Mouse (Mus musculus) hindbrain, embryonic 11.5 days (tissue): Measurements from ENCODE around the gene Grin2c. TPM values are rescaled to one million over a fixed set of nuclear protein-coding genes. Genes with fewer than 3 reads are reported as not detected.

Experiments used
- ATAC-seq: fragments of 200-750 bp; cut with Nextera tagmentation; 2 replicates; pipeline ENCODE4 v1.8.0; 2017; ENCODE audit warnings: mild to moderate bottlenecking, moderate TSS enrichment, moderate library complexity; ENCODE audit not compliant: low FRiP score
- DNase-seq: peaks from one replicate; pipeline ENCODE4 v3.0.0-alpha.2; 2015; ENCODE audit warnings: low spot score
- H3K27ac ChIP-seq: fragments of 300-500 bp; sonication (generic); 2 replicates; pipeline ENCODE4 v1.5.1; 2014; ENCODE audit warnings: mild to moderate bottlenecking, low read depth, low read length
- H3K27me3 ChIP-seq: fragments of 300-500 bp; sonication (generic); 2 replicates; pipeline ENCODE4 v1.6.1; 2014; ENCODE audit warnings: mild to moderate bottlenecking, low read length, moderate library complexity, mixed read lengths; ENCODE audit not compliant: control insufficient read depth, insufficient read depth
- H3K36me3 ChIP-seq: fragments of 300-500 bp; sonication (generic); 2 replicates; pipeline ENCODE4 v1.6.1; 2014; ENCODE audit warnings: mild to moderate bottlenecking, low read length, moderate library complexity, mixed read lengths; ENCODE audit not compliant: control insufficient read depth, insufficient read depth
- H3K4me1 ChIP-seq: fragments of 300-500 bp; sonication (generic); replicated peaks from 2 replicates; pipeline ENCODE4 v1.6.1; 2014; ENCODE audit warnings: low read length, mixed read lengths; ENCODE audit not compliant: control insufficient read depth, insufficient read depth
- H3K4me2 ChIP-seq: fragments of 300-500 bp; sonication (generic); replicated peaks from 2 replicates; pipeline ENCODE4 v1.6.1; 2014; ENCODE audit warnings: mild to moderate bottlenecking, low read depth, low read length
- H3K4me3 ChIP-seq: fragments of 300-500 bp; sonication (generic); 2 replicates; pipeline ENCODE4 v1.5.1; 2014; ENCODE audit warnings: low read depth, low read length
- H3K9ac ChIP-seq: fragments of 300-500 bp; sonication (generic); 2 replicates; pipeline ENCODE4 v1.6.1; 2014; ENCODE audit warnings: low read depth, low read length
- H3K9me3 ChIP-seq: fragments of 300-500 bp; sonication (generic); 2 replicates; pipeline ENCODE4 v1.6.1; 2016; ENCODE audit warnings: low read length; ENCODE audit not compliant: control insufficient read depth
- WGBS: fragments of 180-500 bp; shearing (Covaris S2); extraction: QIAGEN DNeasy Blood & Tissue Kit; methylation state at CpG from one replicate; pipeline ENCODE4 v1.1.7; 2014; 5-methylcytosine and 5-hydroxymethylcytosine counted together
- polyA plus RNA-seq: library from polyadenylated mRNA; unstranded; fragments of >200 nt; fragmentation: Nextera tagmentation; extraction: Ambion mirVana; gene quantifications from 2 replicates; pipeline ENCODE4 v1.2.1, GENCODE M21; 2014

Gene Grin2c
- polyA plus RNA-seq, 1 experiment from 2014 or later: 0.43 TPM

DNA sequence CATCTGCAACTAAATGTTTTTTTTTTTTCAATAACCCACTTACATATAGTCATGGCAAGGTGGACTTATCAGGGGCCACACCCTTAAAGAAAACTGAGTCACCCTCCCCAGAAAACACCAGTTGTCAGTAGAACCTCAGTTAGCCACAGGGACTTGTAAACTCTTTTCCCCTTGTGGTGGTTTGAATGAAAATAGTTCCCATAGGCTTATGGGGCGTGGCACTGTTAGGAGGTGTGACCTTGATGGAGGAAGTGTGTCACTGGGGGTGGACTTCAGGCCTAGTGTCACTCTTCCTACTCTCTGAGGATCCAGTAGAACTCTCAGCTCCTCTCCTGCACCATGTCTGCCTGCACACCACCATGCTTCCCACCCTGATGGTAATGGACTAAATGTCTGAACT is 12.7 kb upstream of the Grin2c start:
- no peaks in the 10 kb centered on the region for H3K9me3 ChIP-seq
- H3K9ac ChIP-seq: no peak overlapping the region
- H3K4me1 ChIP-seq: peaks cover 7% of the 10 kb centered on the region
- WGBS: 67% methylated on average over 1 of the region's 1 CpGs
- no peak overlapping the region for H3K4me3 ChIP-seq
- DNase-seq (no peak), ATAC-seq (no peak)
- H3K4me2 ChIP-seq: no peak overlapping the region
- no peak overlapping the region for H3K27ac ChIP-seq
- H3K36me3 ChIP-seq: no peaks in the 10 kb centered on the region
- no peaks in the 10 kb centered on the region for H3K27me3 ChIP-seq

DNA sequence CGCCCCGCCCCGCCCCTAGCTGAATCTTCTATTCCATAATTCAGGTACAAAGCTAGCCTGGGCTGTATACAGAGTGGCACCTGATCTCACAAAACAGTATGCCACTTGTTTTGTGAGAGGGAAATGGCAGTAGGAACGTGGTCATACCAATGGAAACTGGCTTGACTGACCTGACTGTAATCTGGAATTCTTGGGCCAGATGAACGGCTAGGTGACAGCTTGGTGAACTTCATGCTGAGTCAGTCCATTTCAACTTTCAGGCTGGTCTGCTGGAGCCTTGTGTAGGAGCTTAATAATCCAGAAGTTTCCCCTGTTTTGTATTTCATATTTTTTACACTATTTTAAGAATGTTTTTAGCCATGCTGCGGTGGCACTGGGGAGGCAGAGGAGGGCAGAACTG is 11.1 kb upstream of the Grin2c start:
- DNase-seq (no peak), ATAC-seq (no peak)
- Histone ChIP-seq H3K27ac (no peak overlapping the region), H3K4me2 (no peak overlapping the region), H3K27me3 (no peaks in the 10 kb centered on the region), H3K4me3 (no peak overlapping the region; the same call in 1 of the 2 replicates), H3K36me3 (no peaks in the 10 kb centered on the region), H3K9ac (no peak overlapping the region), H3K4me1 (peaks cover 7% of the 10 kb centered on the region), H3K9me3 (no peaks in the 10 kb centered on the region)
- 80% methylated on average over 6 of the region's 6 CpGs for WGBS

DNA sequence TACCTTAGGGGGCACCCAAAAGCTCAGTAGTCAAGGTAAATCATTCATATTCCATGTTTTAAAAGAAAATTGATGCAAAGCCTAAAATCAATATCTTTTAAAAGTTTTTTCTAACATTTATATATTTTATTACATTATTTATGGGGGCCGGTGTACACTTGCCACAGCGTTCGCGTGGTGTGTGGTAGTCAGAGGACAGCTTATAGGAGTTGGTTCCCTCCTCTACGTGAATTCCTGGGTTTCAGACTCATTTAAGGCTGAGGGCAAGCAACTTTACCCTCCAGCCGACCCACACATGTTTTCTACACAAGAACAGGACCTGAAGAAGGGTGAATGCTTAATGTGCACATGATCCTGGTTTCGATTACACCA is 10.5 kb upstream of the Grin2c start:
- peaks cover 7% of the 10 kb centered on the region for H3K4me1 ChIP-seq
- H3K27ac ChIP-seq: 0 out of 2 replicates have a peak overlapping the region, but pooled peaks have one; percentile 24
- no peaks in the 10 kb centered on the region for H3K36me3 ChIP-seq
- no peak for ATAC-seq
- no peak for DNase-seq
- WGBS: 23% methylated on average over 7 of the region's 7 CpGs
- no peaks in the 10 kb centered on the region for H3K27me3 ChIP-seq
- H3K9ac ChIP-seq: peak overlapping the region; percentile 44
- peak overlapping the region; percentile 55 for H3K4me2 ChIP-seq
- no peaks in the 10 kb centered on the region for H3K9me3 ChIP-seq
- H3K4me3 ChIP-seq: peak overlapping the region; percentile 46

DNA sequence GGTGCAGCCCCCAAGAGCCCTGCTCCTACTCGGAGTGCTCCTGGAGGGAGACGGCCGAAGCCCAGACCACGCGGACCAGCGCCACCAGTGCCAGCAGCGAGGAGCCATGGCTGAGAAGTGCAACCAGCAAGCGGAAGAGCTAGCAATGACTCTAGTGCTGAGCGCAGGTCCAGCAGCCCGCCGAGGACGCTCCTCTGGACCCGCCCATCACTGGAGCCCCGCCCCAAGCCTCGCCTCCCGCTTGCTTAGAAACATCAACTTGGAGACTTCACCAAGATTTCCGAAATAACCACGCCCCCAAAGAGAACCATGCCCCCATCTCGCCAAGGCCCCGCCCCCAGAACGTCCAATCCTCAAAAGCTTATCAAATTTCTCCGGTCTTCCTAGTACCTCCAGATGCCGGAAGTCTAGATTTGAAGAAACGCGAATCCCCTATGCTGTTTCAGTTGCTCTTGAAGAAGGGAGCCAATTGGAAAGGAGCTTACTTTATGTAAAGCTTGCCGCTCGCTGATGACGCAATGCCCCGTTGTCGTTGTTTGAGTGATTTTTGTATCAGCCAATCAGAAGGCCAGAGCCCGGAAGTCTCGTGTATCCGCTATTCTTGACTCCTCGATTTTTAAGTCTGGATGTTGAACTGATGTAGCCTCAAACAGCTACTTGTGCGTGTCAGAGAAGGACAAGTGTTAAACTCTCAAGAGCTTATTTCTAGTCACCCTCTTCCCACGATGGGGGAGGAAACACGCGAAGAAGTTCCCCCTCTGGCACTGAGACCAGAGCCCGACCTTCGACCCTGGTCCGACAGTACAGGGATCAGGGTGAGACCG is 9.9 kb upstream of the Grin2c start, which contains the start of gene Fdxr:
TSS of gene Fdxr (minus strand) at position 271 of the 824 bp plus-strand sequence.
- Histone ChIP-seq H3K27ac (peak within 1 kb of the TSS; percentile 74), H3K4me1 (peaks cover 7% of the 10 kb centered on the region), H3K4me3 (peak within 1 kb of the TSS; percentile 46), H3K9ac (peak within 1 kb of the TSS; percentile 64), H3K27me3 (no peaks in the 10 kb centered on the region), H3K9me3 (no peaks in the 10 kb centered on the region), H3K36me3 (no peaks in the 10 kb centered on the region), H3K4me2 (peak within 1 kb of the TSS; percentile 64)
- peak; percentile 97 for ATAC-seq
- peak; percentile 99 for DNase-seq
- WGBS: under 1% methylated on average over 42 of the region's 42 CpGs

DNA sequence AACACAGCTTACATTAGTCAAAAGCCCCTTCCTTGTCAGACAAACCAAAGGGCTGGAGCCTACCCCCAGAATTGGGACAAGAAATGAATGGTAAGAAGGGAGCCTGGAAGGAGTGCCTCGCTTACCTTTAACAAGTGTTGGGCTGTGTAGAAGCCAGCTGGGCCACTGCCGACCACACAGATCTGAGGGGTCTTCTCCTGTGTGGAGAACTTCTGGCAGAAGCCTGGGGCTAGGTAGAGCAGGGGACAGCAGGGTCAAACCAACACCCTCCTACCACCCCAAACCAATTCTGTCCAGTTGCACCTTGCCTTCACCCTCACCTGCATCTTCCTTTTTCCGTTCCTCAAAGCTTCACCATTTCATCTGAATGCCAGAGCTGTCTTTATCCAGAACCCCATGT is 8.9 kb upstream of the Grin2c start:
- Histone ChIP-seq H3K27me3 (no peaks in the 10 kb centered on the region), H3K36me3 (no peaks in the 10 kb centered on the region), H3K4me1 (peaks cover 7% of the 10 kb centered on the region), H3K9me3 (no peaks in the 10 kb centered on the region), H3K4me2 (peak overlapping the region; percentile 64), H3K4me3 (peak overlapping the region; percentile 46), H3K9ac (peak overlapping the region; percentile 64), H3K27ac (peak overlapping the region; percentile 74; the same call in 1 of the 2 replicates)
- ATAC-seq (no peak), DNase-seq (no peak)
- 69% methylated on average over 3 of the region's 3 CpGs for WGBS

DNA sequence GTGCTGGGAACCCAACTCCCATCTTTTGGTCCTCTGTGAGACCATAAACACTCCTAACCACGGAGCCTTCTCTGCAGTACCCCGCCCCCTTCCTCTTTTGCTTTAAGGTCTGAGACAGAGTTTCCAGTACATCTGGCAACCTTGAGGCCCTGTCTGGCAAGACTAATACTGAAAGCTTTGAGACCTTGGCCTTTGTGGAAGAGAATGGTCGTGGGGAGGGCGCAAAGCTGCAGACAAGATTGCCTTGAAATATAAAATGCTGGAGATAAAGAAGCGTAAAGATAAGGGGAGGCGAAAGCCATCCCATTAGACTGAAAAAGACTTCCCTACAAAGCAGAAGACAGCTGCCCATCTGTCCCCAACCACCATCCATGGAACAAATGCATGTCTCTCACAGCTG is 8.5 kb upstream of the Grin2c start:
- no peak overlapping the region for H3K27ac ChIP-seq
- peaks cover 7% of the 10 kb centered on the region for H3K4me1 ChIP-seq
- DNase-seq: no peak
- H3K9me3 ChIP-seq: no peaks in the 10 kb centered on the region
- no peaks in the 10 kb centered on the region for H3K36me3 ChIP-seq
- H3K27me3 ChIP-seq: no peaks in the 10 kb centered on the region
- no peak overlapping the region for H3K4me3 ChIP-seq
- H3K9ac ChIP-seq: no peak overlapping the region
- no peak for ATAC-seq
- 81% methylated on average over 6 of the region's 6 CpGs for WGBS
- no peak overlapping the region for H3K4me2 ChIP-seq

DNA sequence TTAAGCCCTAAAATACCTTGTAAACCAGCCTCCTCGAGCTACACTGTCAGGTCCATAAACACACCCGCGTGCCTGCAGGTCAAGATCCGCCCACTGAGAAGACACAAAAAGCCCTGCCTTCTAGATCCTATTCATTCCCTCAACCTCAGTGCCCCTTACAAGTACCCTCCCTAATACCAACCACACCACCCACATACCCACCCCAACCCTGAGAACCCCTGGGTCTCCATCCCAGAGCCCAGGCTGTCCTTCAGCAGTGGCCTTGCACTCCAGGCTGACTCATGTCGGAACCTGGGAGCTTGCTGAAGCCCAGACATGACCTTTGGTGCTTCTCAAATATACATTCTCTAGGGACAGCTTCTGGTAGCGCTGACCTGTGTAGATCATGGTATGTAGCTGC is 7.7 kb upstream of the Grin2c start:
- ATAC-seq (no peak), DNase-seq (no peak)
- Histone ChIP-seq H3K4me3 (no peak overlapping the region), H3K4me1 (peaks cover 10% of the 10 kb centered on the region), H3K4me2 (no peak overlapping the region), H3K36me3 (no peaks in the 10 kb centered on the region), H3K27ac (no peak overlapping the region), H3K9me3 (no peaks in the 10 kb centered on the region), H3K9ac (no peak overlapping the region), H3K27me3 (no peaks in the 10 kb centered on the region)
- 93% methylated on average over 6 of the region's 6 CpGs for WGBS

DNA sequence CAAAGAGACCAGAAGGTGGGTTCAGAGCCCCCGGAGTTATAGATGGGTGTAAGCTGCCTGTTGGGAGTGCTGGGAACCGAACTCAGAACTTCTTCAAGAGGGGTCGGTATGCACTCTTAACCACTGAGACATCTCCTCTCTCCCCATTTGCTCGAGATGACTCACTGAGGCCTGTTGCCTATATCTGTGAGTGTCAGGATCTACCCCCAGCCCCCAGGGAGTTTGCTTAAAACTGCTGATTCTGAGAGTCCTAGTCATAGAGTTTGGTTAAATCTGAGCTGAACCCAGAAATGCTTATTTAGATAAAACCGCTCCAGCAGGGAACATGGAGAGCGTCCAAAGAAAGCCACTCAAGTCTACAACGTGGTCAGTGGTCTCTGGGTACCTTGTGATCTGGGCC is 7.1 kb upstream of the Grin2c start:
- no peak overlapping the region for H3K9ac ChIP-seq
- peaks cover 12% of the 10 kb centered on the region for H3K4me1 ChIP-seq
- H3K27ac ChIP-seq: no peak overlapping the region
- H3K4me2 ChIP-seq: no peak overlapping the region
- no peaks in the 10 kb centered on the region for H3K9me3 ChIP-seq
- no peaks in the 10 kb centered on the region for H3K36me3 ChIP-seq
- WGBS: 84% methylated on average over 7 of the region's 7 CpGs
- no peak overlapping the region for H3K4me3 ChIP-seq
- H3K27me3 ChIP-seq: no peaks in the 10 kb centered on the region
- no peak for DNase-seq
- no peak for ATAC-seq

DNA sequence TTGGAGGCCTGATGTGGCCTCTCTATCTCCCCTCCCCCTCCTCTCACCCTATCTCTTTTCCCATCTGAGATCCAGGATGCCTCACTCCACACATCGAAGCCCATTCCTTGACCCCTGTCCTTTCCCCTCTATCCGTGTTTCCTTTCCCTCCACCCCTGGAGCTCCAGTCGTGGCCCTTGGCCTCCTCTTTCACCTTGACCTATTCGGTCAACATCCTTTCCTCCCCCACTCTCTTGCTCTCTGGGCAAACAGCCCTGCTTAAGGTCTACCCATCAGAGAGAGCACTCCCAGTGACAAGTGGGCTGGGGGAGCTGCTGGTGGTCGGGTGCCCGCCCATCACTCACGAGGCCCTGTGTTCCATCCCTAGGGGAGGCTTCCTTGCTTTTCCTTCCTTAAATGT is 6.7 kb upstream of the Grin2c start:
- Histone ChIP-seq H3K4me1 (peaks cover 12% of the 10 kb centered on the region), H3K4me2 (no peak overlapping the region), H3K27me3 (peaks cover 2% of the 10 kb centered on the region; the same call in 1 of the 2 replicates), H3K4me3 (no peak overlapping the region), H3K36me3 (no peaks in the 10 kb centered on the region), H3K9me3 (no peaks in the 10 kb centered on the region), H3K9ac (no peak overlapping the region), H3K27ac (no peak overlapping the region)
- no peak for ATAC-seq
- no peak for DNase-seq
- WGBS: 64% methylated on average over 7 of the region's 7 CpGs
